Mouse (Mus musculus) stomach, embryonic 16.5 days (tissue): ENCODE measurements around the gene 1700069L16Rik. TPM values are rescaled to one million over a fixed set of nuclear protein-coding genes. Genes with fewer than 3 reads are reported as not detected.

Experiments
- ATAC-seq: fragments of 200-750 bp; cut with Nextera tagmentation; 2 replicates; pipeline ENCODE4 v1.8.0; 2017; ENCODE audit warnings: moderate number of reproducible peaks, moderate TSS enrichment; ENCODE audit not compliant: insufficient read depth, low FRiP score
- H3K27ac ChIP-seq: fragments of 300-500 bp; sonication (generic); 2 replicates; pipeline ENCODE4 v1.5.1; 2014; ENCODE audit warnings: low read length
- H3K27me3 ChIP-seq: fragments of 300-500 bp; sonication (generic); 2 replicates; pipeline ENCODE4 v1.6.1; 2014; ENCODE audit warnings: low read length, control low read depth, mixed read lengths; ENCODE audit not compliant: control insufficient read depth, insufficient read depth
- H3K36me3 ChIP-seq: fragments of 300-500 bp; sonication (generic); 2 replicates; pipeline ENCODE4 v1.6.1; 2014; ENCODE audit warnings: low read length; ENCODE audit not compliant: control insufficient read depth, insufficient read depth
- H3K4me1 ChIP-seq: fragments of 300-500 bp; sonication (generic); 2 replicates; pipeline ENCODE4 v1.6.1; 2014; ENCODE audit warnings: low read length, control low read depth, mixed read lengths; ENCODE audit not compliant: control insufficient read depth, insufficient read depth
- H3K4me2 ChIP-seq: fragments of 300-500 bp; sonication (generic); 2 replicates; pipeline ENCODE4 v1.6.1; 2014; ENCODE audit warnings: low read depth, low read length, mixed read lengths
- H3K4me3 ChIP-seq: fragments of 300-500 bp; sonication (generic); replicated peaks from 2 replicates; pipeline ENCODE4 v1.5.1; 2014; ENCODE audit warnings: mild to moderate bottlenecking, low read length
- H3K9ac ChIP-seq: fragments of 300-500 bp; sonication (generic); 2 replicates; pipeline ENCODE4 v1.6.1; 2014; ENCODE audit warnings: low read length
- H3K9me3 ChIP-seq: fragments of 300-500 bp; sonication (generic); replicated peaks from 2 replicates; pipeline ENCODE4 v1.6.1; 2016; ENCODE audit warnings: low read length, control low read depth; ENCODE audit not compliant: control insufficient read depth
- WGBS: fragments of 180-500 bp; shearing (Covaris S2); extraction: QIAGEN DNeasy Blood & Tissue Kit; methylation state at CpG from one replicate; pipeline ENCODE4 v1.1.7; 2014; 5-methylcytosine and 5-hydroxymethylcytosine counted together
- polyA plus RNA-seq: library from polyadenylated mRNA; unstranded; fragments of >200 nt; fragmentation: Nextera tagmentation; extraction: Ambion mirVana; gene quantifications from 2 replicates; pipeline ENCODE4 v1.2.1, GENCODE M21; 2015

The 1700069L16Rik gene
- polyA plus RNA-seq, 1 experiment from 2014 or later, result not detected

GRCm38 (mm10) chr5:113761585-113761984 is 37.0 kb upstream of the 1700069L16Rik start:
- no peak overlapping the region for H3K4me3 ChIP-seq
- no peak overlapping the region for H3K4me2 ChIP-seq
- no peaks in the 10 kb centered on the region for H3K9me3 ChIP-seq
- H3K27me3 ChIP-seq, result no peaks in the 10 kb centered on the region
- WGBS, result 92% methylated on average over 2 of the region's 2 CpGs
- no peak overlapping the region for H3K27ac ChIP-seq
- no peaks in the 10 kb centered on the region for H3K4me1 ChIP-seq
- ATAC-seq, result no peak
- no peak overlapping the region for H3K9ac ChIP-seq
- peaks cover 25% of the 10 kb centered on the region for H3K36me3 ChIP-seq

GRCm38 (mm10) chr5:113755347-113756030 is 30.9 kb upstream of the 1700069L16Rik start:
- H3K36me3 ChIP-seq, result peaks cover 46% of the 10 kb centered on the region
- no peaks in the 10 kb centered on the region for H3K4me1 ChIP-seq
- no peak overlapping the region for H3K4me3 ChIP-seq
- H3K27me3 ChIP-seq, result no peaks in the 10 kb centered on the region
- H3K9ac ChIP-seq, result no peak overlapping the region
- no peaks in the 10 kb centered on the region for H3K9me3 ChIP-seq
- H3K4me2 ChIP-seq, result no peak overlapping the region
- WGBS, result 87% methylated on average over 15 of the region's 15 CpGs
- no peak overlapping the region for H3K27ac ChIP-seq
- no peak for ATAC-seq

GRCm38 (mm10) chr5:113751521-113752157 is 27.1 kb upstream of the 1700069L16Rik start:
- Histone ChIP-seq H3K27ac (no peak overlapping the region), H3K9ac (no peak overlapping the region), H3K36me3 (peaks cover 56% of the 10 kb centered on the region), H3K4me1 (no peaks in the 10 kb centered on the region), H3K27me3 (no peaks in the 10 kb centered on the region), H3K9me3 (no peaks in the 10 kb centered on the region), H3K4me3 (no peak overlapping the region), H3K4me2 (no peak overlapping the region)
- 83% methylated on average over 9 of the region's 9 CpGs for WGBS
- ATAC-seq, result no peak

GRCm38 (mm10) chr5:113748556-113749331 is 24.2 kb upstream of the 1700069L16Rik start:
- WGBS, result 92% methylated on average over 13 of the region's 13 CpGs
- H3K36me3 ChIP-seq, result peaks cover 66% of the 10 kb centered on the region
- no peaks in the 10 kb centered on the region for H3K9me3 ChIP-seq

GRCm38 (mm10) chr5:113747629-113748028 is 23.1 kb upstream of the 1700069L16Rik start:
- Histone ChIP-seq H3K9ac (no peak overlapping the region), H3K4me1 (no peaks in the 10 kb centered on the region), H3K36me3 (peaks cover 72% of the 10 kb centered on the region), H3K27ac (no peak overlapping the region), H3K9me3 (no peaks in the 10 kb centered on the region), H3K27me3 (no peaks in the 10 kb centered on the region), H3K4me3 (no peak overlapping the region), H3K4me2 (no peak overlapping the region)
- WGBS, result 90% methylated on average over 5 of the region's 5 CpGs
- no peak for ATAC-seq

More at GRCm38 (mm10) chr5:113748556-113749331, 24.2 kb upstream of the 1700069L16Rik start:
- no peak overlapping the region for H3K27ac ChIP-seq
- H3K9ac ChIP-seq, result no peak overlapping the region
- H3K27me3 ChIP-seq, result no peaks in the 10 kb centered on the region
- H3K4me1 ChIP-seq, result no peaks in the 10 kb centered on the region
- H3K4me2 ChIP-seq, result no peak overlapping the region
- H3K4me3 ChIP-seq, result no peak overlapping the region
- no peak for ATAC-seq

- Histone ChIP-seq H3K27me3 (no peaks in the 10 kb centered on the region), H3K4me1 (peaks cover 14% of the 10 kb centered on the region), H3K4me3 (no peak overlapping the region), H3K9ac (no peak overlapping the region), H3K36me3 (peaks cover 12% of the 10 kb centered on the region), H3K27ac (no peak overlapping the region), H3K4me2 (no peak overlapping the region), H3K9me3 (no peaks in the 10 kb centered on the region)
- 87% methylated on average over 11 of the region's 11 CpGs for WGBS
- ATAC-seq, result no peak
Measured at GRCm38 (mm10) chr5:113737607-113738237, 13.2 kb upstream of the 1700069L16Rik start.

GRCm38 (mm10) chr5:113736522-113737164 is 12.1 kb upstream of the 1700069L16Rik start:
- H3K36me3 ChIP-seq, result peaks cover 9% of the 10 kb centered on the region
- peak overlapping the region; percentile 57 for H3K4me2 ChIP-seq
- H3K9ac ChIP-seq, result peak overlapping the region; percentile 78
- WGBS, result 39% methylated on average over 15 of the region's 15 CpGs
- H3K9me3 ChIP-seq, result no peaks in the 10 kb centered on the region
- H3K27me3 ChIP-seq, result no peaks in the 10 kb centered on the region
- H3K27ac ChIP-seq, result peak overlapping the region; percentile 95; the same call in 1 of the 2 replicates
- peaks cover 14% of the 10 kb centered on the region for H3K4me1 ChIP-seq
- H3K4me3 ChIP-seq, result peak overlapping the region; percentile 71
- ATAC-seq, result no peak

GRCm38 (mm10) chr5:113736113-113736502 is 11.5 kb upstream of the 1700069L16Rik start:
- peaks cover 14% of the 10 kb centered on the region for H3K4me1 ChIP-seq
- no peak; the same call in 1 of the 2 replicates for ATAC-seq
- no peaks in the 10 kb centered on the region for H3K9me3 ChIP-seq
- H3K36me3 ChIP-seq, result peaks cover 9% of the 10 kb centered on the region
- H3K4me2 ChIP-seq, result peak overlapping the region; percentile 57
- no peaks in the 10 kb centered on the region for H3K27me3 ChIP-seq
- H3K9ac ChIP-seq, result peak overlapping the region; percentile 78
- peak overlapping the region; percentile 95 for H3K27ac ChIP-seq
- WGBS, result 2% methylated on average over 10 of the region's 10 CpGs
- H3K4me3 ChIP-seq, result peak overlapping the region; percentile 71
